Mouse (Mus musculus) intestine, embryonic 15.5 days (tissue): ENCODE measurements around the gene Wwox. TPM values are rescaled to one million over a fixed set of nuclear protein-coding genes. Genes with fewer than 3 reads are reported as not detected.

ENCODE experiments used
- ATAC-seq: fragments of 200-750 bp; cut with Nextera tagmentation; 2 replicates; pipeline ENCODE4 v1.8.0; 2017; ENCODE audit warnings: moderate TSS enrichment, moderate library complexity
- H3K27ac ChIP-seq: fragments of 300-500 bp; sonication (generic); 2 replicates; pipeline ENCODE4 v1.5.1; 2015; ENCODE audit warnings: mild to moderate bottlenecking, inconsistent platforms
- H3K27me3 ChIP-seq: fragments of 300-500 bp; sonication (generic); replicated peaks from 2 replicates; pipeline ENCODE4 v1.6.1; 2015; ENCODE audit warnings: inconsistent platforms
- H3K36me3 ChIP-seq: fragments of 300-500 bp; sonication (generic); 2 replicates; pipeline ENCODE4 v1.6.1; 2015; ENCODE audit warnings: inconsistent platforms
- H3K4me1 ChIP-seq: fragments of 300-500 bp; sonication (generic); replicated peaks from 2 replicates; pipeline ENCODE4 v1.6.1; 2015; ENCODE audit warnings: inconsistent platforms
- H3K4me2 ChIP-seq: fragments of 300-500 bp; sonication (generic); replicated peaks from 2 replicates; pipeline ENCODE4 v1.6.1; 2015; ENCODE audit warnings: mild to moderate bottlenecking, inconsistent platforms
- H3K4me3 ChIP-seq: fragments of 300-500 bp; sonication (generic); replicated peaks from 2 replicates; pipeline ENCODE4 v1.5.1; 2015; ENCODE audit warnings: inconsistent platforms
- H3K9ac ChIP-seq: fragments of 300-500 bp; sonication (generic); 2 replicates; pipeline ENCODE4 v1.6.1; 2015; ENCODE audit warnings: inconsistent platforms
- H3K9me3 ChIP-seq: fragments of 300-500 bp; sonication (generic); 2 replicates; pipeline ENCODE4 v1.6.1; 2016; ENCODE audit warnings: inconsistent platforms
- WGBS: fragments of 180-500 bp; shearing (Covaris S2); methylation state at CpG from one replicate; pipeline ENCODE4 v1.1.7; 2015; 5-methylcytosine and 5-hydroxymethylcytosine counted together
- polyA plus RNA-seq: library from polyadenylated mRNA; unstranded; fragments of >200 nt; fragmentation: Nextera tagmentation; extraction: Ambion mirVana; gene quantifications from 2 replicates; pipeline ENCODE4 v1.2.1, GENCODE M21; 2015

The Wwox gene
- polyA plus RNA-seq, 1 experiment from 2014 or later: 11.6 TPM

GRCm38 (mm10) chr8:114777271-114777980 lies 338.0 kb downstream of the Wwox start:
- H3K4me3 ChIP-seq: no peak overlapping the region
- no peaks in the 10 kb centered on the region for H3K27me3 ChIP-seq
- no peak overlapping the region for H3K4me2 ChIP-seq
- peaks cover 22% of the 10 kb centered on the region for H3K4me1 ChIP-seq
- peak; percentile 87 for ATAC-seq
- H3K9ac ChIP-seq: no peak overlapping the region
- no peaks in the 10 kb centered on the region for H3K36me3 ChIP-seq
- WGBS: 58% methylated on average over 10 of the region's 10 CpGs
- H3K9me3 ChIP-seq: no peaks in the 10 kb centered on the region
- H3K27ac ChIP-seq: 0 out of 2 replicates have a peak overlapping the region, but pooled peaks have one; percentile 24

GRCm38 (mm10) chr8:114779002-114779401 lies 339.5 kb downstream of the Wwox start:
- Histone ChIP-seq H3K4me2 (no peak overlapping the region), H3K36me3 (no peaks in the 10 kb centered on the region), H3K9ac (no peak overlapping the region), H3K27ac (no peak overlapping the region), H3K27me3 (no peaks in the 10 kb centered on the region), H3K4me1 (peaks cover 14% of the 10 kb centered on the region), H3K4me3 (no peak overlapping the region), H3K9me3 (no peaks in the 10 kb centered on the region)
- ATAC-seq: no peak
- 92% methylated on average over 9 of the region's 9 CpGs for WGBS

GRCm38 (mm10) chr8:114783321-114783720 lies 343.9 kb downstream of the Wwox start:
- Histone ChIP-seq H3K4me1 (peaks cover 2% of the 10 kb centered on the region; the same call in 1 of the 2 replicates), H3K9ac (no peak overlapping the region), H3K4me3 (no peak overlapping the region), H3K36me3 (no peaks in the 10 kb centered on the region), H3K4me2 (no peak overlapping the region), H3K9me3 (no peaks in the 10 kb centered on the region), H3K27ac (no peak overlapping the region), H3K27me3 (no peaks in the 10 kb centered on the region)
- 85% methylated on average over 8 of the region's 8 CpGs for WGBS
- no peak for ATAC-seq

- Histone ChIP-seq H3K9me3 (no peaks in the 10 kb centered on the region), H3K27ac (0 out of 2 replicates have a peak overlapping the region, but pooled peaks have one; percentile 36), H3K27me3 (no peaks in the 10 kb centered on the region), H3K4me3 (no peak overlapping the region), H3K4me1 (no peaks in the 10 kb centered on the region), H3K36me3 (no peaks in the 10 kb centered on the region), H3K4me2 (no peak overlapping the region), H3K9ac (no peak overlapping the region)
- WGBS: 75% methylated on average over 11 of the region's 11 CpGs
- no peak for ATAC-seq
Measured at GRCm38 (mm10) chr8:114785834-114786233, 346.4 kb downstream of the Wwox start.

GRCm38 (mm10) chr8:114789616-114790015 lies 350.2 kb downstream of the Wwox start:
- no peaks in the 10 kb centered on the region for H3K36me3 ChIP-seq
- no peak overlapping the region for H3K4me3 ChIP-seq
- H3K27ac ChIP-seq: no peak overlapping the region
- no peak for ATAC-seq
- H3K4me2 ChIP-seq: no peak overlapping the region
- WGBS: 89% methylated on average over 7 of the region's 7 CpGs
- no peaks in the 10 kb centered on the region for H3K4me1 ChIP-seq
- no peaks in the 10 kb centered on the region for H3K9me3 ChIP-seq
- no peak overlapping the region for H3K9ac ChIP-seq
- no peaks in the 10 kb centered on the region for H3K27me3 ChIP-seq

- no peak overlapping the region for H3K9ac ChIP-seq
- no peaks in the 10 kb centered on the region for H3K9me3 ChIP-seq
- 46% methylated on average over 7 of the region's 7 CpGs for WGBS
- no peak overlapping the region for H3K4me3 ChIP-seq
- no peaks in the 10 kb centered on the region for H3K4me1 ChIP-seq
- no peak for ATAC-seq
- no peaks in the 10 kb centered on the region for H3K36me3 ChIP-seq
- H3K27me3 ChIP-seq: no peaks in the 10 kb centered on the region
- H3K27ac ChIP-seq: no peak overlapping the region
- H3K4me2 ChIP-seq: no peak overlapping the region
Measured at GRCm38 (mm10) chr8:114790754-114791153, 351.3 kb downstream of the Wwox start.

- Histone ChIP-seq H3K9ac (no peak overlapping the region), H3K27ac (no peak overlapping the region), H3K36me3 (no peaks in the 10 kb centered on the region), H3K9me3 (no peaks in the 10 kb centered on the region), H3K4me2 (no peak overlapping the region), H3K27me3 (no peaks in the 10 kb centered on the region), H3K4me1 (no peaks in the 10 kb centered on the region), H3K4me3 (no peak overlapping the region)
- 84% methylated on average over 9 of the region's 9 CpGs for WGBS
- no peak for ATAC-seq
Measured at GRCm38 (mm10) chr8:114793682-114794081, 354.2 kb downstream of the Wwox start.

- Histone ChIP-seq H3K27ac (no peak overlapping the region), H3K9me3 (no peaks in the 10 kb centered on the region), H3K36me3 (no peaks in the 10 kb centered on the region), H3K4me1 (no peaks in the 10 kb centered on the region; the same call in 1 of the 2 replicates), H3K9ac (no peak overlapping the region), H3K27me3 (no peaks in the 10 kb centered on the region), H3K4me2 (no peak overlapping the region), H3K4me3 (no peak overlapping the region)
- peak; percentile 82 for ATAC-seq
- WGBS: 72% methylated on average over 7 of the region's 7 CpGs
Measured at GRCm38 (mm10) chr8:114801428-114802134, 362.1 kb downstream of the Wwox start.

- Histone ChIP-seq H3K27ac (no peak overlapping the region), H3K27me3 (no peaks in the 10 kb centered on the region), H3K9me3 (no peaks in the 10 kb centered on the region), H3K9ac (no peak overlapping the region), H3K4me1 (no peaks in the 10 kb centered on the region; the same call in 1 of the 2 replicates), H3K36me3 (no peaks in the 10 kb centered on the region), H3K4me3 (no peak overlapping the region), H3K4me2 (no peak overlapping the region)
- WGBS: 62% methylated on average over 5 of the region's 5 CpGs
- ATAC-seq: no peak
Measured at GRCm38 (mm10) chr8:114803113-114803512, 363.7 kb downstream of the Wwox start.

GRCm38 (mm10) chr8:114806826-114807420 lies 367.5 kb downstream of the Wwox start:
- H3K27me3 ChIP-seq: no peaks in the 10 kb centered on the region
- H3K4me1 ChIP-seq: no peaks in the 10 kb centered on the region
- no peak overlapping the region for H3K4me2 ChIP-seq
- H3K36me3 ChIP-seq: no peaks in the 10 kb centered on the region
- H3K4me3 ChIP-seq: no peak overlapping the region
- no peak overlapping the region for H3K27ac ChIP-seq
- no peak overlapping the region for H3K9ac ChIP-seq
- no peaks in the 10 kb centered on the region for H3K9me3 ChIP-seq
- ATAC-seq: no peak
- WGBS: 94% methylated on average over 9 of the region's 9 CpGs

GRCm38 (mm10) chr8:114807676-114808426 lies 368.4 kb downstream of the Wwox start:
- no peak for ATAC-seq
- H3K27me3 ChIP-seq: no peaks in the 10 kb centered on the region
- no peak overlapping the region for H3K4me2 ChIP-seq
- no peaks in the 10 kb centered on the region for H3K4me1 ChIP-seq
- no peaks in the 10 kb centered on the region for H3K9me3 ChIP-seq
- H3K4me3 ChIP-seq: no peak overlapping the region
- 93% methylated on average over 22 of the region's 22 CpGs for WGBS
- no peak overlapping the region for H3K27ac ChIP-seq
- H3K9ac ChIP-seq: no peak overlapping the region
- H3K36me3 ChIP-seq: no peaks in the 10 kb centered on the region

GRCm38 (mm10) chr8:114810470-114810869 lies 371.0 kb downstream of the Wwox start:
- WGBS: 89% methylated on average over 5 of the region's 5 CpGs

More at GRCm38 (mm10) chr8:114810470-114810869, 371.0 kb downstream of the Wwox start:
- H3K9ac ChIP-seq: no peak overlapping the region
- H3K27me3 ChIP-seq: no peaks in the 10 kb centered on the region
- no peaks in the 10 kb centered on the region for H3K9me3 ChIP-seq
- H3K36me3 ChIP-seq: no peaks in the 10 kb centered on the region
- no peak for ATAC-seq
- H3K4me1 ChIP-seq: peaks cover 3% of the 10 kb centered on the region; the same call in 1 of the 2 replicates
- H3K27ac ChIP-seq: no peak overlapping the region
- no peak overlapping the region for H3K4me3 ChIP-seq
- no peak overlapping the region for H3K4me2 ChIP-seq
